Mouse (Mus musculus): ENCODE measurements at regions not wholly inside any gene's neighbourhood (a gene's known extent, or its start where the extent isn't known, plus 50 kb on each side); places are given as distances from the start of the nearest gene placed in this dataset.
"Not testable (repeated sequence)": the region's sequence is repeated elsewhere in the genome, so short reads cannot be mapped to it uniquely, and the experiment has no call there.

GRCm38 (mm10) chr13:16464823-16465222 is 453.2 kb downstream of the Inhba start:
- ATAC-seq (replicated peaks; ENCODE audit: low FRiP score, poor library complexity, severe bottlenecking), result no peak

DNA sequence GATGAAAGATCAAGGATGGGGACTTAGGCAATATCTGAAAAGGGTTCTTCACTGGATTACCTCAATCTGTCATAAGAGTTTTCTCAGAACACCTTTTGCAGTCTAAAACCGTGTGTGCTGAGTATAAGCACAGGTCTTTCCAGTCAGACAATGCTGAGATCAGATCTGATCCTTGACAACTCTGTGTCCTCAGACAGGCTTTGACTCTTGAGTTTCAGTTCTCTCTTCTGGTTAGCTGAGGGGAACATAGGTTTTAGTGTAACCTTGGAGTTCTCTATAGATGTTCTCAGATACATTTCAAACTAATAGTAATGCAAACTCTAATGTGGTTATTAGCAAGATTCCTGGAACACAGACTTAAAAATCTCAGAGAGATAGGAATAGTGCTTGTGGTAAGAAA is 453.7 kb downstream of the Inhba start:
- no peak for ATAC-seq (replicated peaks; ENCODE audit: low FRiP score, poor library complexity, severe bottlenecking)

GRCm38 (mm10) chr13:16465812-16466211 is 454.2 kb downstream of the Inhba start:
- no peak for ATAC-seq (replicated peaks; ENCODE audit: low FRiP score, poor library complexity, severe bottlenecking)

DNA sequence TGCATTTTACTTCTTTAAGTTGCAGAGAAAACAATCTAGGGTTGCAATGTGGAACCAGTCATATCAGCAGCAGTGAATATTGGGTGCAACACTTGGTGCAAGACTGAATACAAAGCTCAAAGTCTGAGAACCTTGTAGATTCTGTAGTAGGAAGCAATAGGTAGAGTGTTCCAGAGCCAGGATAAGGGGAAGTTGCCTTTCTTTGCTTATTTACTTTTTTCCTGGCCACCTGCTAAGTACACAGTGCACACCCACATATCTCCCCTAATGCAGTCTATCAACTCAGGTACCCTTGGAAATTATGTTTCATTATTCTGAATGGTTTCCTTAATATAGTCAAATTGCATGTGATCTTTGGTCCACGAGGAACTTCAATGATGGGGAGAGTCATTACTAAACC is 464.9 kb downstream of the Inhba start:
- no peak for ATAC-seq (replicated peaks; ENCODE audit: low FRiP score, poor library complexity, severe bottlenecking)

DNA sequence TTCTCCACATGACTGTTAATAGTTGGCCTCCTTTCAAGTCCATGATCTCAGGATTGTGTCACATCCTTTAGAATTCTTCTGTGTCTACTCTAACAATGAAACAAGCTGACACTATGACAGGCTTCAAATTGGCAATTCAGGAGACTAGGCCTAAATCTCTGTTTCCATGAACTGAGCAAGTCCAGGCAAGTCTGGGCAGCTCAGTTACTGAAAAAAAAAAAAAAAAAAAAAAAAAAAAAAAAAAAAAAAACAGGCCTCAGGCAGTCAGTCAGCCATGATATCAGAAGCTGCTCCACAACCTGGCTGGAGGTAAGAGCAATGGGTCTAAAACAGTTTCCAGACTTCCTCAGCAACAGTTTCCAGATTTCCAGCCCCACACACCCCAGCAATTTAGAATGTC is 475.6 kb downstream of the Inhba start:
- no peak for ATAC-seq (replicated peaks; ENCODE audit: low FRiP score, poor library complexity, severe bottlenecking)

DNA sequence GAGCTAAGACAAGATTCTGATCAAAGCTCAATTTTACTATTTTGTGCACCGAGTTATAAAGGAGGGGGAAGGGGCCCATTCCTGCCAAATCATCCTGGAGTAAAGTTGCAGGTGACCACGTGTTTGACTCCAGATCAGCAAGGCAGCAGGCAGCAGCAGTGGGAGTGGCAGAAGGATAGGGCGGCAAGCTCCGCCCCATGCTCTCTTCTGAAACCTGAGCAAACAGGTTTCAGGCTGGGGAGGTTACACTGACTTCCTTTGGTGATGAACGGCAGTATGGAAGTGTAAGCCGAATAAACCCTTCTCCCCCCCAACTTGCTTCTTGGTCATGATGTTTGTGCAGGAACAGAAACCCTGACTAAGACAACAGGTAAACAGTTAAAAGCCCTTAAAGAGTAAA is 479.0 kb downstream of the Inhba start:
- ATAC-seq (replicated peaks; ENCODE audit: low FRiP score, poor library complexity, severe bottlenecking), result not testable (repeated sequence)

GRCm38 (mm10) chr13:16498052-16498451 is 486.4 kb downstream of the Inhba start:
- ATAC-seq (replicated peaks; ENCODE audit: low FRiP score, poor library complexity, severe bottlenecking), result no peak

DNA sequence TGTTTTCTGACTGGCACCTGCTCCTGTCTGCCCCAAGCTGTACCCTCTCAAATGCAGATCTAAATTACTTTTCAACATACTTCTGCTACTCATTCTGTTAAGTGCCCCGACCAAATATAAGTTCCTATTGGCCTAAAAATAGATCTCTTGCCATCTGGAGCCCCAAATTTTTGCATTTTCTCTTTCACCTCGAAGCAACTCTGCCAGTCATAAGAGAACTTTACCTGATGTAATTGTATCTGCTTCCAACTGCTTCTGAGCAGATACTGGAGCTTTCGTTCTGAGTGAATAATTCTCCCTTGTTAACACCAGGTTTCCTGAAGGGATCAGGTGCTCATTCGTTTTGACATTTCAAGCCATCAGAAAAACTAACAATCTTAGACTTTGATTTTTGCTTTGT is 501.2 kb downstream of the Inhba start:
- no peak for ATAC-seq (replicated peaks; ENCODE audit: low FRiP score, poor library complexity, severe bottlenecking)

GRCm38 (mm10) chr13:16515195-16515594 is 503.5 kb downstream of the Inhba start:
- no peak for ATAC-seq (replicated peaks; ENCODE audit: low FRiP score, poor library complexity, severe bottlenecking)

- ATAC-seq (replicated peaks; ENCODE audit: low FRiP score, poor library complexity, severe bottlenecking), result no peak
These were observed 517.4 kb downstream of the Inhba start for GRCm38 (mm10) chr13:16529036-16529435.

- ATAC-seq (replicated peaks; ENCODE audit: low FRiP score, poor library complexity, severe bottlenecking), result no peak
These were observed 532.1 kb downstream of the Inhba start for GRCm38 (mm10) chr13:16543771-16544170.

DNA sequence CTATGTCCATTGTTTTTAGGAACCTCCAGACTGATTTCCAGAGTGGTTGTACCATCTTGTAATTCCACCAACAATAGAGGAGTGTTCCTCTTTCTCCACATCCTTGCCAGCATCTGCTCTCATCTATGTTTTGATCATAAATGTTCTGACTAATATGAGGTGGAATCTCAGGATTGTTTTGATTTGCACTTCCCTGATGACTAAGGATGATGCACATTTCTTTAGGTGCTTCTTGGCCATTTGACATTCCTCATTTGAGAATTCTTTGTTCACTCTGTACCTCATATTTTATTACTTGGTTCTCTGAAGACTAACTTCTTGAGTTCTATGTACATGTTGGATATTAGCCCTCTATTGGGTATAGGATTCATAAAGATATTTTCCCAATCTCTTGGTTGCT is 538.4 kb downstream of the Inhba start:
- ATAC-seq (replicated peaks; ENCODE audit: low FRiP score, poor library complexity, severe bottlenecking), result no peak

GRCm38 (mm10) chr13:16564988-16565387 is 553.3 kb downstream of the Inhba start:
- ATAC-seq (replicated peaks; ENCODE audit: low FRiP score, poor library complexity, severe bottlenecking), result no peak

GRCm38 (mm10) chr13:16574069-16574468 is 562.4 kb downstream of the Inhba start:
- peak; percentile 97 for ATAC-seq (replicated peaks; ENCODE audit: low FRiP score, poor library complexity, severe bottlenecking)

GRCm38 (mm10) chr13:16586286-16586685 is 574.6 kb downstream of the Inhba start:
- ATAC-seq (replicated peaks; ENCODE audit: low FRiP score, poor library complexity, severe bottlenecking), result no peak

- no peak for ATAC-seq (replicated peaks; ENCODE audit: low FRiP score, poor library complexity, severe bottlenecking)
These were observed 608.1 kb downstream of the Inhba start for GRCm38 (mm10) chr13:16619755-16620154.

DNA sequence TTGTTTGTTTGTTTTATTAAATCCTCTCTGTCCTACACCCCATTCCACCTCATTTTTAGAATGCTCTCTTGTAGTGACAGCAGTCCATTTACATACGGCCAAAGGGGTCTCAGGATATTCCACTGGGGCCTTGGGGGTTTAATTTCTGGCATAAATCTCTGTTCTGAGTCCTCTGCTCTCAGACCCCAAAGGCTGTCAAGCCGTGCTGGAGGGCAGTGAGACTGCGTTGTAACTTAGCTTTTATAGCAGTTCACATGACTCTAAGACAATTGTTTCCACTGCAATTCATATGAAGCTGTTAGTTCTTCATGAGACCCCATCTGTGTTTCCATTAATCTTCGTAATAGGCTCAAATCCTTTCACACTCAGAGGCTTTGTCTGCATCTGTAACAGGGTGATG is 614.9 kb downstream of the Inhba start:
- no peak for ATAC-seq (replicated peaks; ENCODE audit: low FRiP score, poor library complexity, severe bottlenecking)

DNA sequence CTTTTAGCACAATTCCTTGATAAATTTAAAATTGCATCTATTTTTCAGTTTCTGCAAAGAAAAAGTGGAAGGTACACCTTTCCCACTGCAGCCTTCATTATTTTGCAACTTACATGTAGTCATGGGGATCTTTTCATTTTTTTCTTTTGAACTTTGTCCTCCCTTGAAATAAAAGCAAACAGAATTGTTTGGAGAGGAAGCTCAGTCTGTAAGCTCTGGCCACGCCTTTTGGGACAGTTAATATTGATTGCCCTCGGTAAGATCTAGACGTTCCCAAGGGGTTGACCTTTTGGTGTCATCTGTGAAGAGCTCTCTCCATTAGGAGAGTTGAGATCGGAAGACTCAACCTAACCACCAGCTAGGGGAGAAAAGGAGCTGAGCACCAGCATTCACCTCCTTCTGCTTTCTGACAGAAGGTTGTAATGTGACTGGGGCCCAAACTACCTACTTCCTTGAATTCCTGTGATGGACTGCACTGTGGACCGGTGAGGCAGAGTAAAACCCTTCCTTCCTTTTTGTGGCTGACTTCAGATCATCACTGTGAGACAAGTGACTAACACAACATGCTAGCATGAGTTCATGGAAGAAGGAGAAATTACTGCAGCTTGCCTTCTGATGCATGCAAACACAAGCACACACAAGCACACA is 621.9 kb downstream of the Inhba start:
- ATAC-seq (replicated peaks; ENCODE audit: low FRiP score, poor library complexity, severe bottlenecking), result no peak

DNA sequence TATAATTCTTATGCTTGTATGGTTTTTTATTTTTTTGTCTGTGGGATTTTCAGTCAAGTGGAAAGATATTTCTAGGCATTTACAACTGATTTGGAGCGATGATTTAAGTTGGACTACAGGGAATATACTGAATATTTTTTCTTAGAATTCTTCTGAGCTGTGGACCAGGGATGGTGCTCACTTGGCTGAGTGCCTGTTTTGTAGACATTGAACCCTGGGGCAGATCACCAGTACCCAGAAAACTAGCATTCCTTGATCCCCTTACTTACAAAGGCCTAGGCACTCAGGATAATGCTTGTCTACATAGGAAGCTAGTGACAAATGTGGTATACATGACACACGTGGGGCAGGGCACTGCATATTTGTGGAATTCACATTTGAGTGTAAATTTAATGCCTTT is 624.6 kb downstream of the Inhba start:
- ATAC-seq (replicated peaks; ENCODE audit: low FRiP score, poor library complexity, severe bottlenecking), result no peak

- no peak for ATAC-seq (replicated peaks; ENCODE audit: low FRiP score, poor library complexity, severe bottlenecking)
These were observed 630.2 kb downstream of the Inhba start for GRCm38 (mm10) chr13:16641611-16642449.

DNA sequence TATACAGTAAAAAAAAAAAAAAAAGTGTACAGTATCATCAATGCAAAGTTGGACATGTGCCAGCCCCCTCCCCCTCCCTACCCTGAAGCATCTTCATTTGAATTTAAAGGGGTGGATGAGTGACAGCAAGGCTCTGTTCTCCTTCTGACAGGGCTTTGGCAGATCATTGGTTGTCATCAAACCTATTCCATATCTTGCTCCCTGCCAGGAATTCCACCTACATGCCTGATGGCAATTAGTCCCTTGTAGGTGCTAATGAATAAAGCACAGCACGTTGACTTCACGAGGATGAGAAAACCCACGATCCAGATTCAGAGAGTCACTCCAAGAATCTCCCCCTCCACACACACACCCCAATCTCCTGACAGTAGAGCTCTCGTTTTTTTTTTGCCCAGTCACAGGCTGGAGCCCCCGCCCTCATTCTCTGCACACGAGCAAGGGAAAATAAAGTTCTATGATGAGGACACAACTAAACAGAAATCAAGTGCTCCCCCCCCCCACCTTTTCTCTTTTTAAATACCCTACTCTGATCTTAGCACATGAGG is 630.9 kb downstream of the Inhba start:
- no peak for ATAC-seq (replicated peaks; ENCODE audit: low FRiP score, poor library complexity, severe bottlenecking)

All from erythroblast, adult 5-6 weeks (primary cell).